Mouse (Mus musculus) erythroblast, embryonic 14.5 days (primary cell): ENCODE results near the gene Susd1.

Experiments
- GATA1 ChIP-seq: IDR thresholded peaks from 2 replicates; pipeline ENCODE4 v1.6.1; 2012; ENCODE audit warnings: low read length, inconsistent platforms, mixed read lengths
- TAL1 ChIP-seq: IDR thresholded peaks from 3 replicates; pipeline ENCODE4 v1.6.1; 2012; ENCODE audit warnings: low read length, inconsistent platforms, mixed read lengths

DNA sequence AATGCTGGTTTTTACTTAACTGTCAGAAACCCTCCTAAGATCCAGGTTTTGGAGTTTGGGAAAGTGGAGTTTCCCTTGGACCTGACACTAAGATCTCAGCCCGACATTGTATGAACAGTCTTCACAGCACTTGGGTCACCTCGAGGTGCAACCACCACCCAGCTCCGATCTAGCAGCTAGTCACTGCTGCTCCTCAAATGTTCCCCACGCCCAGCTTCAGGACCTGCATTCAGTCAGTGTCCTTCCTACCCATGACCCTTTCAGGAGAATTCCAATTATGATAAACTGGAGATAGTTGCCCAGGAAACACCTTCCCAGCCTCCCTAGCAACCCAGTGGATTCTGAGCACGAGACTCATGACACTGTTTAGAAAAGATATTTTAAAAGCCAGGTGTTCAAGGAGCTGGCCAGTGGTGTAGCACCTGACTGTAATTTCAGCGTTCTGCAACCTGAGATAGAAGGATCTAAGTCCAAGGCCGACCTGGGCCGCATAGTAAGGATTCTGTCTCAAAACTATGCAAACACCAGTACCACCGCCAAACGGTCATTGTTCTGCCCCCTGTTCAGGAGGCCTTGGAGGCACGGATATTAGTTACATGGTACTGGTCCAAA, 22.8 kb upstream of the Susd1 start:
- TF ChIP-seq GATA1 (no peak), TAL1 (no peak)
